Mouse (Mus musculus): ENCODE results near the gene Adig. TPM values are rescaled to one million over a fixed set of nuclear protein-coding genes. Genes with fewer than 3 reads are reported as not detected.

The Adig gene
- polyA plus RNA-seq, 1 experiment = 679 TPM

DNA sequence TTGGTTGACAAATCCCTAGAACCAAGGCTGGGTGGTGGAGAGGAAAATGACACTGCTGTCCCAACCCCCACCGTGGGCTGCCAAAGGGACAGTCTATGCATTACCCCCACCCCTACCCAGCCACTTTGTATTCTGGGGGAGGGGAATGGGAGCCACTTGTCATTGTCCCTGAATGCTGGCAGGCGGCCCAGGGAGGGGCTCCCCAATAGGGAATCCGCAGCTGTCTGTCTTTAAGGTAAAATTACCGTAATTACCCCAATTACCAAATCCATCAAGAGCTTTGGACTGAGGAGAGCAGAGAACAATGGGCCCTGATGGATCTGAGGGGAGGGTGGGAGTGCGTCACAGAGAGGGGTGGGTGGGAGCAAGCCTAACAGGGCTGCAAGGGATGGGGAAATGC lies 54.3 kb downstream of the Adig start:
- Histone ChIP-seq H3K4me1 (ENCODE audit: control insufficient read depth, insufficient read depth, insufficient read length, low read length) (no peaks in the 10 kb centered on the region), H3K4me3 (ENCODE audit: insufficient read depth, low read depth, low read length) (no peak overlapping the region), H3K27ac (replicated peaks; ENCODE audit: low read depth, low read length) (no peak overlapping the region)

Other genes starting within 250 kb of the Adig start
- not detected in 2 replicates for gene Bpi, start 244.5 kb upstream of the Adig start, polyA plus RNA-seq (2012; ENCODE audit: insufficient read depth, insufficient read length, missing spikeins)
- gene Lbp, start 196.1 kb upstream of the Adig start, polyA plus RNA-seq (2012; ENCODE audit: insufficient read depth, insufficient read length, missing spikeins) = 5.8 and 6.6 TPM in 2 replicates
- 0.91 and 4.4 TPM in 2 replicates for gene Snhg11, start 127.0 kb upstream of the Adig start, polyA plus RNA-seq (2012; ENCODE audit: insufficient read depth, insufficient read length, missing spikeins)
- 16.9 and 18.8 TPM in 2 replicates for gene Ralgapb, start 92.8 kb upstream of the Adig start, polyA plus RNA-seq (2012; ENCODE audit: insufficient read depth, insufficient read length, missing spikeins)
- not detected in 2 replicates for gene Arhgap40, start 10.2 kb downstream of the Adig start, polyA plus RNA-seq (2012; ENCODE audit: insufficient read depth, insufficient read length, missing spikeins)
- not detected in 2 replicates for gene Slc32a1, start 108.2 kb downstream of the Adig start, polyA plus RNA-seq (2012; ENCODE audit: insufficient read depth, insufficient read length, missing spikeins)
- gene Actr5, start 122.3 kb downstream of the Adig start, polyA plus RNA-seq (2012; ENCODE audit: insufficient read depth, insufficient read length, missing spikeins) = 3.5 and 3.9 TPM in 2 replicates
- 1.1 and 2.3 TPM in 2 replicates for gene Ppp1r16b, start 162.8 kb downstream of the Adig start, polyA plus RNA-seq (2012; ENCODE audit: insufficient read depth, insufficient read length, missing spikeins)

All from brown adipose tissue, adult 24 weeks (tissue).